Mouse (Mus musculus): Measurements from ENCODE around the gene Gm2431.

Gm2431 gene

GRCm38 (mm10) chr7:142211559-142211958 is 46.6 kb downstream of the Gm2431 start, which contains the start of gene Gm7579:
Gene Gm7579 (plus strand): TSS chr7:142211859.
- no peak for DNase-seq (ENCODE audit: low read depth, low spot score)

All from WW6 (cell line).